Mouse (Mus musculus): ENCODE results near the gene Atrnl1. TPM values are rescaled to one million over a fixed set of nuclear protein-coding genes. Genes with fewer than 3 reads are reported as not detected.

Atrnl1 gene
- polyA plus RNA-seq, 1 experiment from 2014 or later = 5.1 TPM

DNA sequence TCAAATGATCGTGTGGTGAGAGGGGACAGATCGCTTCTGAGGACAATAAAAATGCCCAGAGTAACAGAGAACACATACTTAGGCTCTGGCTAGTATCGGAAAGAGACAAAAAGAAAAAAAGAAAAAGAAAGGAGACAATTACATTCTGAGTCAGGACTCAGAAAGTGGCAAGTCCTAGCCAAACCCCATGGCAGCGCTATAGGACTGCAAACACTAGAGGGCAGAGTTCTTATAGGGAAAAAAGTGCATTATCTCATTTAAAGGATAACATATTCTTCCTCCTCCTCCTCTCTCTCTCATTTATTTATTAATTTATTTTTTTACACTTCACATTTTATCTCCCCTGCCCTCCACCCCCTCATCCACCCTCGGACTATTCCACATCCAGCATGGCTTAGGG is 461.6 kb downstream of the Atrnl1 start:
- Histone ChIP-seq H3K4me1 (0 out of 2 replicates have a peak, but pooled peaks cover 4% of the 10 kb centered on the region), H3K4me3 (no peak overlapping the region), H3K9me3 (no peaks in the 10 kb centered on the region), H3K27me3 (ENCODE audit: insufficient read depth, poor library complexity, severe bottlenecking) (no peaks in the 10 kb centered on the region), H3K36me3 (no peaks in the 10 kb centered on the region), H3K27ac (no peak overlapping the region)
- WGBS = 76% methylated on average over 5 of the region's 5 CpGs
- DNase-seq (ENCODE audit: low spot score) = no peak

GRCm38 (mm10) chr19:58072846-58073245 is 462.0 kb downstream of the Atrnl1 start:
- 85% methylated on average over 9 of the region's 9 CpGs for WGBS
- Histone ChIP-seq H3K27ac (no peak overlapping the region), H3K36me3 (no peaks in the 10 kb centered on the region), H3K9me3 (no peaks in the 10 kb centered on the region), H3K27me3 (ENCODE audit: insufficient read depth, poor library complexity, severe bottlenecking) (no peaks in the 10 kb centered on the region), H3K4me1 (0 out of 2 replicates have a peak, but pooled peaks cover 4% of the 10 kb centered on the region), H3K4me3 (no peak overlapping the region)
- DNase-seq (ENCODE audit: low spot score) = no peak

DNA sequence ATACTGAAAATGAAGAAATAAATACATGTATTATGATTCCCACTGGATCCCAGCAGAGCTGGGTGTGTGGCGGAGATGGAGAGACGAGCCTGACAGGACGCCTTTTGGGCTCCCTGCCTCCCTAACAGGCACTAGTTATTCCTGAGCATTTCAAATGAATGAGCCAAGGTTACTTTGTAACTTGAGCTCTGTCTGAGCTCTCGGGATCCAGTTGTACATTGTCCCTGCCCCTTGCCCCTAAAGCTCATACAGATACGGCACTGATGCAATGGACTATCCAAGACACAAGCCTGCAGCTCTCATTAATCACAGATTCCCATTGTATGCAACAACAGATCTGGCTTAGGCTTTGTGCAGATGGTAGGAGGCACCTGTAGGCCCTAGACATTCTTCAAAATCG is 464.4 kb downstream of the Atrnl1 start:
- H3K4me1 ChIP-seq = 0 out of 2 replicates have a peak, but pooled peaks cover 4% of the 10 kb centered on the region
- 67% methylated on average over 6 of the region's 6 CpGs for WGBS
- no peak for DNase-seq (ENCODE audit: low spot score)
- H3K9me3 ChIP-seq = no peaks in the 10 kb centered on the region
- no peaks in the 10 kb centered on the region for H3K36me3 ChIP-seq
- no peak overlapping the region for H3K4me3 ChIP-seq
- no peak overlapping the region for H3K27ac ChIP-seq
- H3K27me3 ChIP-seq (ENCODE audit: insufficient read depth, poor library complexity, severe bottlenecking) = no peaks in the 10 kb centered on the region

- no peak for DNase-seq (ENCODE audit: low spot score)
- Histone ChIP-seq H3K4me3 (no peak overlapping the region), H3K9me3 (no peaks in the 10 kb centered on the region), H3K36me3 (no peaks in the 10 kb centered on the region), H3K27me3 (ENCODE audit: insufficient read depth, poor library complexity, severe bottlenecking) (no peaks in the 10 kb centered on the region), H3K4me1 (0 out of 2 replicates have a peak, but pooled peaks cover 4% of the 10 kb centered on the region), H3K27ac (no peak overlapping the region)
- WGBS = 78% methylated on average over 14 of the region's 14 CpGs
Observed at GRCm38 (mm10) chr19:58076961-58077371, 466.1 kb downstream of the Atrnl1 start.

DNA sequence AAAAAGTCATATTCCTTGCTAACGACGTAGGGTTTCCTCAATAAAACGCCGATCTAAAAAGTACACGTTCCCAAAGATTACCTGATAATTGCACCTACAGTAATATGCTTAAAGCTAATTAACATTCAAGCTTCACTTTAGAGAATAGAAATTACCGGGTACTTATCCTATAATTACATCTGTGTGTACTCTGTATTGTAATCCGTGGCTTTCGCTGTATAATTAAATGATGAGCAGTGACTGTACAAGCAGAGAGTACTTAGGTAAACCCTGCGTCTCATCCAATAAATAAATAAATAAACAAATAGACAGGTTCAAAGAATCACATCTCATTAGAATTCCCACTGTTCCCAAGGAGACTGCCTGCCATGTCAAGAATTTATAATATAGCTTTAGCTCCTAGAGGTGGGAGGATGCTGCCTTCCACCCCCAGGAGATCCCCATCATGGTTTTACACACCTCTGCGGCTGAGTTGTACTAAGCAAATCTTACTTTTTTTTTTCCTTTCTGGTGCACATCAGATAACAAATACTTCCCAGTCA is 466.8 kb downstream of the Atrnl1 start:
- no peak for DNase-seq (ENCODE audit: low spot score)
- no peak overlapping the region for H3K4me3 ChIP-seq
- H3K27me3 ChIP-seq (ENCODE audit: insufficient read depth, poor library complexity, severe bottlenecking) = no peaks in the 10 kb centered on the region
- no peaks in the 10 kb centered on the region for H3K36me3 ChIP-seq
- H3K4me1 ChIP-seq = 0 out of 2 replicates have a peak, but pooled peaks cover 4% of the 10 kb centered on the region
- no peak overlapping the region for H3K27ac ChIP-seq
- 93% methylated on average over 10 of the region's 10 CpGs for WGBS
- H3K9me3 ChIP-seq = no peaks in the 10 kb centered on the region

DNA sequence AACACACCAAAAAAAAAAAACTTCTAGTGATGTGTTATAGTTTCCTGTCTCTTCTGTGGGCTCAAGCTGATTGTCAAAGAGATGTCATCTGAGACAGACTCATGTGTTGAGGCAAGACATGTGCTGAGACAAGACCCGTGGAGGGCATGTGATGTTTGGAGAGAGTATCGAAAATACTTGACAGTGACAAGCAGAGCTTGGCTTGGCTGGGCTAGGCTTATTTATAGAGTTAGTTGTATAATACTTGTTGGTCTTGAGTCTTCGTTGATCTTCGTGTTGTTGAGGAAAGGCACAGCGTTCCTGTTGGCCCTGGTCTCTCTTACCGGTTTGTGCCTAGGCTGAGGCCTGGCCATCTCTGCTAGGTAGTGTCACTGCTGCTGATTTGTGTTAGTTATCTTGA is 469.3 kb downstream of the Atrnl1 start:
- no peak for DNase-seq (ENCODE audit: low spot score)
- Histone ChIP-seq H3K27ac (no peak overlapping the region), H3K4me1 (no peaks in the 10 kb centered on the region), H3K27me3 (ENCODE audit: insufficient read depth, poor library complexity, severe bottlenecking) (no peaks in the 10 kb centered on the region), H3K9me3 (no peaks in the 10 kb centered on the region), H3K36me3 (no peaks in the 10 kb centered on the region), H3K4me3 (no peak overlapping the region)
- WGBS = 88% methylated on average over 6 of the region's 6 CpGs

DNA sequence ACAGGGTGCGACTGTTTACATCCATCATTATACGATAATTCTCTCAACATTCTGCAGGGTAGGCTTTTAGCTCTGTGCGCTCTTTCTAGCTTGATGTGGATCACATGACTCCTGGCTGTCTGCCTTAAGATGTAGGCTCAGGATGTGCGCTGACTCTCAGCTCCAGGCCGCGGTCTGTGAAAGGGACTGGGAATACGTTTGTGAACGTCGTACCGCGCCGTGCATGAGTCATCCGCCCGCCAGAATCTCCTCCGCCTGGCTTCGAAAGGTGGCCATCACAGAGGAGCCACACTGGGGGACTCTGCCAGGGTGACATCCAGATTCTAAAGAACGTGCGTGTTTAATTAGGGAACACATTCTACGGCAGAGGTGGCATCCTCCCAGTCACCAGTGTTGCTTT is 471.9 kb downstream of the Atrnl1 start:
- Histone ChIP-seq H3K36me3 (no peaks in the 10 kb centered on the region), H3K27me3 (ENCODE audit: insufficient read depth, poor library complexity, severe bottlenecking) (no peaks in the 10 kb centered on the region), H3K4me1 (no peaks in the 10 kb centered on the region), H3K27ac (no peak overlapping the region), H3K4me3 (no peak overlapping the region), H3K9me3 (no peaks in the 10 kb centered on the region)
- DNase-seq (ENCODE audit: low spot score) = no peak
- WGBS = 97% methylated on average over 19 of the region's 19 CpGs

DNA sequence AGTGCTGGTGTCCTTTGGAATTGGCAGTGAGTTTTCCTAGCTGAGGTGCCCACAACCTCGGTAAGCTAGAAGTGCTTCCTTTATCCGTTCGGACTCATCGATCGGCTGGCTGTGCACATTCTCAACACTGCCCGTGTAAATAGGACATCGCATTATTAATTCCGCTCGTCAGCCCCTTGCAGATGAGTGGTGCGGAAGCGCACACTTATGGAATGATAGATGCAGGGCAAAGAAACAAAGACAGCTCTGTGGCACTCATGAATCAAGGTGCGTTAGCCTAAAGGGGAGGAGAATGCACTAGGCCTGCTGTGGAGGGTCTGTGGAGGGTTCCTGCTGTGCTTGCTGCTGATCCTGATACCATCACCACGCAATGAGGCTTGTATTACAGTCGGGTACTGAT is 474.0 kb downstream of the Atrnl1 start:
- WGBS = 87% methylated on average over 14 of the region's 14 CpGs

DNA sequence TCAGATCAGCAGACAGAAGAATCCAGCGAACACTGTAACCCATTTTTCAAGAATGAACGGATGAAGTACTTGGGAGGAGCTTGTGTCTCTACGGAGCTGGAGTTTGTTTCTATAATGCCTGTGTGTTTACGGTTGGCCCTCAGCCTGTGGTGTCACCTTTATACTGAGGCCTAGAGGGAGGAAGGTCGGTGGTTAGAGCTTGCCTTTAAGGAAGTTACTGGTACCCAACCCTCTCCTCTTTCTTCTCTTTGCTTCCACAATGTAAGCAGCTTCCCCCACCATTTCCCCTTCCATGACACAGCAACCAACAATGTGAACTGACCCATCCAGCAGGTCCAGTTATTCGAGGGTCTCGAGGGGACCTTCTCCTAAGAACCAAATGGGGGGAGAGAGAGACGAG is 475.9 kb downstream of the Atrnl1 start:
- Histone ChIP-seq H3K4me3 (no peak overlapping the region), H3K36me3 (no peaks in the 10 kb centered on the region), H3K4me1 (peaks cover 4% of the 10 kb centered on the region), H3K27me3 (ENCODE audit: insufficient read depth, poor library complexity, severe bottlenecking) (no peaks in the 10 kb centered on the region), H3K9me3 (no peaks in the 10 kb centered on the region), H3K27ac (no peak overlapping the region)
- WGBS = 89% methylated on average over 8 of the region's 8 CpGs
- no peak for DNase-seq (ENCODE audit: low spot score)

More for the DNA sequence above, 474.0 kb downstream of the Atrnl1 start:
- no peak overlapping the region for H3K27ac ChIP-seq
- DNase-seq (ENCODE audit: low spot score) = no peak
- H3K4me3 ChIP-seq = no peak overlapping the region
- H3K36me3 ChIP-seq = no peaks in the 10 kb centered on the region
- H3K4me1 ChIP-seq = peaks cover 4% of the 10 kb centered on the region
- H3K9me3 ChIP-seq = no peaks in the 10 kb centered on the region
- no peaks in the 10 kb centered on the region for H3K27me3 ChIP-seq (ENCODE audit: insufficient read depth, poor library complexity, severe bottlenecking)

GRCm38 (mm10) chr19:58087901-58088300 is 477.1 kb downstream of the Atrnl1 start:
- 66% methylated on average over 1 of the region's 1 CpGs for WGBS

GRCm38 (mm10) chr19:58088433-58088832 is 477.6 kb downstream of the Atrnl1 start:
- Histone ChIP-seq H3K4me1 (peaks cover 4% of the 10 kb centered on the region), H3K27ac (no peak overlapping the region), H3K9me3 (no peaks in the 10 kb centered on the region), H3K36me3 (no peaks in the 10 kb centered on the region), H3K4me3 (no peak overlapping the region), H3K27me3 (ENCODE audit: insufficient read depth, poor library complexity, severe bottlenecking) (no peaks in the 10 kb centered on the region)
- 48% methylated on average over 7 of the region's 7 CpGs for WGBS
- no peak for DNase-seq (ENCODE audit: low spot score)

More at GRCm38 (mm10) chr19:58087901-58088300, 477.1 kb downstream of the Atrnl1 start:
- Histone ChIP-seq H3K27ac (no peak overlapping the region), H3K27me3 (ENCODE audit: insufficient read depth, poor library complexity, severe bottlenecking) (no peaks in the 10 kb centered on the region), H3K4me3 (no peak overlapping the region), H3K36me3 (no peaks in the 10 kb centered on the region), H3K4me1 (peaks cover 4% of the 10 kb centered on the region), H3K9me3 (no peaks in the 10 kb centered on the region)
- DNase-seq (ENCODE audit: low spot score) = no peak

GRCm38 (mm10) chr19:58091911-58092310 is 481.1 kb downstream of the Atrnl1 start:
- Histone ChIP-seq H3K27me3 (ENCODE audit: insufficient read depth, poor library complexity, severe bottlenecking) (no peaks in the 10 kb centered on the region), H3K36me3 (no peaks in the 10 kb centered on the region), H3K4me1 (peaks cover 9% of the 10 kb centered on the region), H3K27ac (no peak overlapping the region), H3K9me3 (no peaks in the 10 kb centered on the region), H3K4me3 (no peak overlapping the region)
- WGBS = 94% methylated on average over 16 of the region's 16 CpGs
- DNase-seq (ENCODE audit: low spot score) = no peak

DNA sequence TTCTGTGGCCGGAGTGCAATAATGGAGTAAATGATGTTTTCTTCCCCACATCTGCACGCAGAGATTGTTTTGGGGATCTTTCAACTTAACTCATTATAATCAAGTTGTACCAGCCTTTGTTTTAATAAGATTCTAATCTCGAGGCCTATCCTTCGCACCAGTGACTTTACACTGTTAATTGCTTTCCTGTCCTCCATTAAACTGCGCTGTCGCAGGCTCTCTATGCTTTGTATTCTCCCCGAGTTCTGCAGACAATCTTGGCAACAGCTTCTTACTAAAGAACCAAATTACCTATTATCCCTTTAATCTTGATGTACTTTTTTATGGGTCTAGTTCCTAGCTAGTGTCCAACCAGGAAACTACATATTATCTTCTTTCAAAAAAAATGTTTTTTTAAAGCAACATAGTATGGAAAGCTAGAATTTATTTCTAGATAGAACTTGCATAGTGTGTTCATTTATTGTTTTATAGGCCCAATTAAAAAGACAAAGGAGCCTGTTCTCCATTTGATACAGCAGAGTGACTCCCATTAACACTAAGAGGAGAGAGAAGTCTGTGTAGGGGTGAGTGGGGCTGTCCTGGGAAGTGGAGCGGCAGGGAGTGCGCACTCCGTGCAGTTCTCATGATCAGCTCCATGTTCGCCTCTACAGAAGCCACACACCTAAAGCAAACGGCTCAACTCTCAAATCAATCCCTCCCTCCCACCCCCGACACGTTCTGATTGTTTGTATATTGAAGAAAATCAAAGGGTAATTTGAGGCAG is 484.1 kb downstream of the Atrnl1 start:
- no peaks in the 10 kb centered on the region for H3K36me3 ChIP-seq
- no peak overlapping the region for H3K4me3 ChIP-seq
- no peak for DNase-seq (ENCODE audit: low spot score)
- H3K27ac ChIP-seq = no peak overlapping the region
- H3K9me3 ChIP-seq = no peaks in the 10 kb centered on the region
- no peaks in the 10 kb centered on the region for H3K27me3 ChIP-seq (ENCODE audit: insufficient read depth, poor library complexity, severe bottlenecking)
- H3K4me1 ChIP-seq = peaks cover 5% of the 10 kb centered on the region; the same call in 1 of the 2 replicates
- 65% methylated on average over 14 of the region's 14 CpGs for WGBS
